Mouse (Mus musculus) T-helper 1 cell (primary cell): ENCODE data around the gene Slc25a13.

Experiments
- in situ Hi-C: fragments of 300-600 bp; cut with MboI, MseI; formaldehyde crosslinking; loops from one replicate; pipeline ENCODE4 v1.15.1; 2025; ENCODE audit warnings: high pct_unique_total_duplicates

Gene Slc25a13

GRCm38 (mm10) chr6:6046729-6047424 is 170.1 kb downstream of the Slc25a13 start:
- in situ Hi-C loops, result no loop called here

GRCm38 (mm10) chr6:6038773-6039550 is 178.0 kb downstream of the Slc25a13 start:
- in situ Hi-C loops, result no loop called here

- in situ Hi-C loops, result no loop called here
These were observed 189.3 kb downstream of the Slc25a13 start for GRCm38 (mm10) chr6:6027664-6028063.

DNA sequence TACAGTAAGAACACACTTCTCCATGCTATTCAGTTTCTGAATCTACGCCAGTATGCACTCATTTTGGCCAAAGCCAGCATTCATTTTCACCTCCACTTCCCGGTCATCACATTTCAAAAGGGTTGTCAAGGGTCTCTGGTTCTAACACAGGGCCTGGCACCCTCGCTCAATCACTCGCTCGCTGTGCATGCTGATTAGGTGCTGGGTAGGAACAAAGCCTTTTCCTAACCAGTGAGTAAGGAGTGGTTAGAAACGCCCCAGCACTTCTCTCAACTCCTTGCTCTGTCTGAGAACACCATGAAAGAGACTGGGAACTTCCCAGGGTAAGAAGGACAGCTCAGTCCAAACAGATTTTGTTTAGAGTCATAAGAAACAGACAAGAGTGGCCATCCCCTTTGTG is 193.0 kb downstream of the Slc25a13 start:
- in situ Hi-C loops, result loop anchor here (25.0 kb wide), 1 partner anchor 863 kb away; the partner anchor contains the start of gene Dlx5

GRCm38 (mm10) chr6:6016931-6017330 is 200.0 kb downstream of the Slc25a13 start:
- in situ Hi-C loops, result loop anchor here (25.0 kb wide), 1 partner anchor 870 kb away; the partner anchor contains the start of gene Dlx5

GRCm38 (mm10) chr6:6015616-6016015 is 201.4 kb downstream of the Slc25a13 start:
- in situ Hi-C loops, result loop anchor here (25.0 kb wide), 1 partner anchor 872 kb away; the partner anchor contains the start of gene Dlx5

GRCm38 (mm10) chr6:6011364-6011763 is 205.6 kb downstream of the Slc25a13 start:
- in situ Hi-C loops, result loop anchor here (25.0 kb wide), 1 partner anchor 876 kb away; the partner anchor contains the start of gene Dlx5

DNA sequence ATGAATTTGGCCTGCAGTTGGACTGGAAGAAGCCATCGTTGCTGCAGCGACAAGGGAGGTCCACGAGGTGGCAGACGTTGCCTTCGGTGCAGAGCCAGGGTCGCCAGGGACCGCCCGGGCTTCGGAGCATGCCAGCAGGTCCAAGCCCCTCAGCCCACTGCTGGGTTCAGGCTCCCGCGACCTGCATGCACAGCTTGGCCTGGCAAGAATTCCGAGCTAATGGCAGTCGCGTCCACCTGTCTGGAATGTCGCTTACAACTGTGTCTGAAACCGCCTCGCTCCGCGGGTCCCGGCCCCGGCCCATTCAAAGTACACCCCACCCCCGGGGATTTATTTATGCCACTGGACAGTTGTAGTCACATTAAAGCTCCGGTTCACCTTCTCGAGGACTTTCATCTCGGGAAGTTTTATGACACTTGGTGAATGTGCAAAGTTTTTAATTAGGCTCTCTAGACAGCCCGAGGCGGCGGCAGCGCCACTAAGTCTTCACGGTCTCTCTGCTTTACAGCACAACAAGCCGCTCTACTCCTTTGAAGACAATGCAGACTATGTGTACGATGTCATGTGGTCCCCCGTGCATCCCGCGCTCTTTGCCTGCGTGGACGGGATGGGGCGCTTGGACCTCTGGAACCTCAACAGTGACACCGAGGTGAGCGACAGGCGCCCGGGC is 211.1 kb downstream of the Slc25a13 start:
- in situ Hi-C loops, result loop anchor here (25.0 kb wide), 1 partner anchor 881 kb away; the partner anchor contains the start of gene Dlx5

GRCm38 (mm10) chr6:6004756-6005485 is 212.1 kb downstream of the Slc25a13 start:
- in situ Hi-C loops, result loop anchor here (25.0 kb wide), 1 partner anchor 882 kb away; the partner anchor contains the start of gene Dlx5

- in situ Hi-C loops, result loop anchor here (25.0 kb wide), 1 partner anchor 885 kb away; the partner anchor contains the start of gene Dlx5
These were observed 214.9 kb downstream of the Slc25a13 start for GRCm38 (mm10) chr6:6002061-6002460.

DNA sequence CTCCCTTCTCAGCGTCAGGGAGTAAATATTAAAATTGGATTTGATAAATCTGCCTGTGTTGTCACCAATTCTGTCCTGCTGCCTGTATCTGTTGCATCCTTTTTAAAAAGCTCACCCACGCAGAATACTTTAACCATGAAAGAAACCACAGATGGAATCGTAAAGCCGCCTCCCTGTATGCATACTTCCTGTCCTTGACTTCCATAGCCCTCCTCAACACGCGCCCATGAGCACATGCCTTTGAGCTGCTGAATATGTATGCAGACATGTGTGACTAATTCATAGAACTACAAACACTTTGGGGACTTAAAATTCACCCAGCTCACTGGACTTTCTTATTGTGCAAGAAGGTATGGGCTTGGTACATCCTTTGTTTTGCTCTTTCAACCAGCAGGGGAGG is 219.4 kb downstream of the Slc25a13 start:
- in situ Hi-C loops, result no loop called here

- in situ Hi-C loops, result no loop called here
These were observed 223.9 kb downstream of the Slc25a13 start for GRCm38 (mm10) chr6:5993056-5993455.

DNA sequence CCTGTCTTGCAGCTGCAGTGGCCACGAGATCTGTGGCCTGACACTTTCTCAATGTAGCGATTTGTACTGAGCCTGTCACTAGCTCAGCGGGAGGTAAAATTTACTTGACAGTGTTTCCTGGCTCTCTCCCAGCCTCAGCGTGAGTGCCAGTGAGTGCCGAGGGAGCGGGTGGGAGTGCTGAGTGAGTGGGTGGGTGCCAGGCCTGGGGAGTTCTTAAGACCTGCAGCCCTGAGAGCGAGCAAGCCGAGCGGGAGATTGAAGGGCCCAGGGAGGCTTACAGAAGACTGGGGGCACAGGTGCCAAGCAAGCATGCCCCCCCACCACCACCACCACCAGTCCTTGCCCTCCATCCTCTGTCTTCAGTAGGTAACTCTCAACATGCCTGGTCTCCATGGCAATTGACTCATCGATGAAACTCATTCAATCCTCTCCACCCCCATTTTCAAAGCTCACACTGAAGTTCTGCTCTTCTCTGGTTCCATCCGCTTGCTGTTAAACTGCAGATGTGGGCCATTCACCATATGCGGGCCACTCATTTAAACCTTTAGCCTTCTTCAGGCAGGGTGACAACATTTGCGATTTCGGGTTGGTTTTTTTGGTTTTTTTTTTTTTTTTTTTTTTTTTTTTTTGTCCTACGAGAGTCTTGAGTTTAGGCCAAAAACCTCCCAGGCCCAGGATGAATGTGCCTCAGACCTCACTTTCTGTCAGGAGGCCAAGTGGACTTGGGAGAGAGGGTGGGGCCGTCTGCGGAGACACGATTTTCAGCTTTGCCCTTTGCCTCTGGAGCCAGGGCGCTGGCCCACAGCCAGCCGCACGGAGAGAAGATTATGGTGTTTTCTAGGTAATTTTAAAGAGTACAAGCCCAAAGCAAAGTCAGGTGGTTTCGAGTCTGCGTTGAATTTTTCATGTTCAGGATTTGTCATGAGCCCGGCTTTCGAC is 224.9 kb downstream of the Slc25a13 start:
- in situ Hi-C loops, result no loop called here

- in situ Hi-C loops, result no loop called here
These were observed 225.7 kb downstream of the Slc25a13 start for GRCm38 (mm10) chr6:5991243-5991642.
